Mouse (Mus musculus): ENCODE measurements at regions not wholly inside any gene's neighbourhood (a gene's known extent, or its start where the extent isn't known, plus 50 kb on each side); places are given as distances from the start of the nearest gene placed in this dataset.

- Histone ChIP-seq H3K27me3 (ENCODE audit: insufficient read depth, poor library complexity, severe bottlenecking) (peaks cover 21% of the 10 kb centered on the region), H3K4me3 (peak overlapping the region; percentile 40), H3K9me3 (no peaks in the 10 kb centered on the region), H3K4me1 (replicated peaks) (peaks cover 38% of the 10 kb centered on the region), H3K27ac (peak overlapping the region; percentile 75), H3K36me3 (no peaks in the 10 kb centered on the region)
- WGBS: 6% methylated on average over 17 of the region's 17 CpGs
- DNase-seq (ENCODE audit: low spot score): peak; percentile 24
Measured at GRCm38 (mm10) chr8:10899581-10900155, 108.6 kb downstream of the Irs2 start.

GRCm38 (mm10) chr8:10898562-10899527, 109.4 kb downstream of the Irs2 start:
- H3K4me3 ChIP-seq: peak overlapping the region; percentile 40
- DNase-seq (ENCODE audit: low spot score): peak; percentile 34
- WGBS: 10% methylated on average over 16 of the region's 16 CpGs

GRCm38 (mm10) chr8:10897573-10897972, 110.7 kb downstream of the Irs2 start:
- H3K4me1 ChIP-seq (replicated peaks): peaks cover 43% of the 10 kb centered on the region
- no peak overlapping the region for H3K4me3 ChIP-seq
- 58% methylated on average over 7 of the region's 7 CpGs for WGBS
- DNase-seq (ENCODE audit: low spot score): no peak
- no peaks in the 10 kb centered on the region for H3K36me3 ChIP-seq
- 0 out of 2 replicates have a peak overlapping the region, but pooled peaks have one; percentile 31 for H3K27ac ChIP-seq
- H3K9me3 ChIP-seq: no peaks in the 10 kb centered on the region
- peaks cover 22% of the 10 kb centered on the region for H3K27me3 ChIP-seq (ENCODE audit: insufficient read depth, poor library complexity, severe bottlenecking)

More at GRCm38 (mm10) chr8:10898562-10899527, 109.4 kb downstream of the Irs2 start:
- Histone ChIP-seq H3K9me3 (no peaks in the 10 kb centered on the region), H3K36me3 (no peaks in the 10 kb centered on the region), H3K27me3 (ENCODE audit: insufficient read depth, poor library complexity, severe bottlenecking) (peaks cover 15% of the 10 kb centered on the region), H3K4me1 (replicated peaks) (peaks cover 38% of the 10 kb centered on the region), H3K27ac (peak overlapping the region; percentile 75)

- DNase-seq (ENCODE audit: low spot score): no peak
- no peaks in the 10 kb centered on the region for H3K9me3 ChIP-seq
- H3K27ac ChIP-seq: no peak overlapping the region
- peaks cover 7% of the 10 kb centered on the region; the same call in 1 of the 2 replicates for H3K27me3 ChIP-seq (ENCODE audit: insufficient read depth, poor library complexity, severe bottlenecking)
- no peak overlapping the region for H3K4me3 ChIP-seq
- WGBS: 72% methylated on average over 2 of the region's 2 CpGs
- H3K36me3 ChIP-seq: no peaks in the 10 kb centered on the region
- H3K4me1 ChIP-seq (replicated peaks): peaks cover 37% of the 10 kb centered on the region
Measured at GRCm38 (mm10) chr8:10895178-10895577, 113.1 kb downstream of the Irs2 start.

GRCm38 (mm10) chr8:10894306-10894705, 114.0 kb downstream of the Irs2 start:
- DNase-seq (ENCODE audit: low spot score): no peak
- H3K27me3 ChIP-seq (ENCODE audit: insufficient read depth, poor library complexity, severe bottlenecking): peaks cover 7% of the 10 kb centered on the region; the same call in 1 of the 2 replicates
- no peak overlapping the region for H3K4me3 ChIP-seq
- no peak overlapping the region for H3K27ac ChIP-seq
- 85% methylated on average over 5 of the region's 5 CpGs for WGBS
- no peaks in the 10 kb centered on the region for H3K9me3 ChIP-seq
- H3K4me1 ChIP-seq (replicated peaks): peaks cover 28% of the 10 kb centered on the region
- no peaks in the 10 kb centered on the region for H3K36me3 ChIP-seq

- Histone ChIP-seq H3K27me3 (ENCODE audit: insufficient read depth, poor library complexity, severe bottlenecking) (peaks cover 7% of the 10 kb centered on the region; the same call in 1 of the 2 replicates), H3K36me3 (no peaks in the 10 kb centered on the region), H3K4me3 (no peak overlapping the region), H3K9me3 (no peaks in the 10 kb centered on the region), H3K27ac (no peak overlapping the region), H3K4me1 (replicated peaks) (peaks cover 22% of the 10 kb centered on the region)
- 84% methylated on average over 5 of the region's 5 CpGs for whole genome bisulfite sequencing
- DNase-seq (ENCODE audit: low spot score): no peak
Measured at GRCm38 (mm10) chr8:10893709-10894108, 114.5 kb downstream of the Irs2 start.

GRCm38 (mm10) chr8:10891906-10892305, 116.4 kb downstream of the Irs2 start:
- no peak overlapping the region for H3K27ac ChIP-seq
- no peak overlapping the region for H3K4me3 ChIP-seq
- H3K36me3 ChIP-seq: no peaks in the 10 kb centered on the region
- peaks cover 5% of the 10 kb centered on the region; the same call in 1 of the 2 replicates for H3K4me1 ChIP-seq (replicated peaks)
- H3K9me3 ChIP-seq: no peaks in the 10 kb centered on the region
- peaks cover 7% of the 10 kb centered on the region; the same call in 1 of the 2 replicates for H3K27me3 ChIP-seq (ENCODE audit: insufficient read depth, poor library complexity, severe bottlenecking)
- DNase-seq (ENCODE audit: low spot score): no peak
- 92% methylated on average over 2 of the region's 2 CpGs for WGBS

- Histone ChIP-seq H3K4me1 (replicated peaks) (0 out of 2 replicates have a peak, but pooled peaks cover 5% of the 10 kb centered on the region), H3K4me3 (no peak overlapping the region), H3K27me3 (ENCODE audit: insufficient read depth, poor library complexity, severe bottlenecking) (peaks cover 7% of the 10 kb centered on the region; the same call in 1 of the 2 replicates), H3K27ac (no peak overlapping the region), H3K36me3 (no peaks in the 10 kb centered on the region), H3K9me3 (no peaks in the 10 kb centered on the region)
- no peak for DNase-seq (ENCODE audit: low spot score)
- 89% methylated on average over 5 of the region's 5 CpGs for WGBS
Measured at GRCm38 (mm10) chr8:10891440-10891839, 116.8 kb downstream of the Irs2 start.

GRCm38 (mm10) chr8:10885452-10885851, 122.8 kb downstream of the Irs2 start:
- 95% methylated on average over 3 of the region's 3 CpGs for WGBS
- no peak for DNase-seq (ENCODE audit: low spot score)
- H3K9me3 ChIP-seq: no peaks in the 10 kb centered on the region

GRCm38 (mm10) chr8:10883418-10883817, 124.8 kb downstream of the Irs2 start:
- WGBS: 72% methylated on average over 7 of the region's 7 CpGs
- no peak for DNase-seq (ENCODE audit: low spot score)
- H3K36me3 ChIP-seq: no peaks in the 10 kb centered on the region
- H3K27me3 ChIP-seq (ENCODE audit: insufficient read depth, poor library complexity, severe bottlenecking): peaks cover 11% of the 10 kb centered on the region
- peaks cover 12% of the 10 kb centered on the region for H3K4me1 ChIP-seq (replicated peaks)
- no peaks in the 10 kb centered on the region for H3K9me3 ChIP-seq
- no peak overlapping the region for H3K27ac ChIP-seq
- H3K4me3 ChIP-seq: no peak overlapping the region

More at GRCm38 (mm10) chr8:10885452-10885851, 122.8 kb downstream of the Irs2 start:
- Histone ChIP-seq H3K27me3 (ENCODE audit: insufficient read depth, poor library complexity, severe bottlenecking) (no peaks in the 10 kb centered on the region), H3K27ac (no peak overlapping the region), H3K4me1 (replicated peaks) (peaks cover 1% of the 10 kb centered on the region), H3K36me3 (no peaks in the 10 kb centered on the region), H3K4me3 (no peak overlapping the region)

GRCm38 (mm10) chr8:10882381-10882780, 125.9 kb downstream of the Irs2 start:
- Histone ChIP-seq H3K36me3 (no peaks in the 10 kb centered on the region), H3K4me3 (no peak overlapping the region), H3K27ac (no peak overlapping the region), H3K4me1 (replicated peaks) (peaks cover 12% of the 10 kb centered on the region), H3K27me3 (ENCODE audit: insufficient read depth, poor library complexity, severe bottlenecking) (peaks cover 13% of the 10 kb centered on the region), H3K9me3 (no peaks in the 10 kb centered on the region)
- no peak for DNase-seq (ENCODE audit: low spot score)
- 87% methylated on average over 5 of the region's 5 CpGs for WGBS

- 0 out of 2 replicates have a peak overlapping the region, but pooled peaks have one; percentile 29 for H3K27ac ChIP-seq
- DNase-seq (ENCODE audit: low spot score): no peak
- no peaks in the 10 kb centered on the region for H3K9me3 ChIP-seq
- 54% methylated on average over 6 of the region's 6 CpGs for WGBS
- H3K4me3 ChIP-seq: no peak overlapping the region
- peaks cover 12% of the 10 kb centered on the region for H3K4me1 ChIP-seq (replicated peaks)
- H3K36me3 ChIP-seq: no peaks in the 10 kb centered on the region
- peaks cover 17% of the 10 kb centered on the region for H3K27me3 ChIP-seq (ENCODE audit: insufficient read depth, poor library complexity, severe bottlenecking)
Measured at GRCm38 (mm10) chr8:10879883-10880282, 128.4 kb downstream of the Irs2 start.
